Mouse (Mus musculus) liver, embryonic 14.5 days (tissue): ENCODE results near the gene Synpo2l.

ENCODE experiments used
- CTCF ChIP-seq: IDR thresholded peaks from 2 replicates; pipeline ENCODE4 v1.5.1; 2016; ENCODE audit warnings: antibody characterized with exemption, low read depth, control low read depth
- EP300 ChIP-seq: IDR thresholded peaks from 2 replicates; pipeline ENCODE4 v1.6.1; 2016; ENCODE audit warnings: antibody characterized with exemption, low read depth

DNA sequence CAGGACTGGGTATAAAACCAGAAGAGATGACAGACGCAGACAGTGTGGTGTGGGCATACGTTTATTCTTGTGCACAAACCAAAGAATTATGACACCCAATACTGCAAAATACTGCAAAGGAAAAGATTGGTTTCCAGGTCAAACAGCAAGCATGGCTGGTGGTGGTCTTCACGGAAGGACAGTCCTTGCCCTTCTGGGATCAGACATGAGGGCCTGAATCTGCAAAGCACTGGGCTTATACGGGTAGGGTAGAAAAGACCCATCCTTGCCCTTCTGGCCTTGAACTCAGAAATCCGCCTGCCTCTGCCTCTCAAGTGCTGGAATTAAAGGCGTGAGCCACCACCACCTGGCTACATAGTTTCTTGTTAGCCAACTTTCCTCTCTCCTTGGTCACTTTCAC, 9.3 kb downstream of the Synpo2l start:
- TF ChIP-seq EP300 (no peak), CTCF (no peak)
